Mouse (Mus musculus) erythroblast, embryonic 14.5 days (primary cell): ENCODE data around the gene Fignl2.

Experiments used
- GATA1 ChIP-seq: IDR thresholded peaks from 2 replicates; pipeline ENCODE4 v1.6.1; 2012; ENCODE audit warnings: low read length, inconsistent platforms, mixed read lengths
- TAL1 ChIP-seq: IDR thresholded peaks from 3 replicates; pipeline ENCODE4 v1.6.1; 2012; ENCODE audit warnings: low read length, inconsistent platforms, mixed read lengths

DNA sequence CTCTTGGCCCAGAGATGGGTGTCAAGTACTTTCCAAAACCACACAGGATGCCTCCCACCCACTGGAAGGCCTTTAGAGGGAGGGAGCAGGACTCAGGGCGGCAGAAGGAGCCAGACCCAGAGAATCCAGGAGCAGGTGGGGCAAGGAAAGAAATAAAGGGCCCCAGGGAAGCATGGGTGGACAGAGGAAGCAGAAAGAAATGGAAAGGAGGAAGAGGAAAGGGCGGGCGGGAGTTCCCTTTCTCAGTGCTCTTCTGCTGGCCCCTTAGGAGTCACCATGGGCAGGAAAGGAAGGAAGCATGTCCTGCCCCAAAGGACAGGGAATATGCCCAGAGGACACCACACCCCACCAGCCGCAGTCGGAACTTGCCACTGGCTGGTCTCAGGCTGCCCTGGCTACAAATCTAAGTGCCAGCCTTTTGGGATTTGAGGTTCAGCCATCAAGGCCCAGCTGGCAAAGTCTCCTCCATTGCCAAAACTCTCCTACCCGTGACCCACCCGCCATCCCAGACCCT, 2.7 kb upstream of the Fignl2 start:
- TF ChIP-seq TAL1 (no peak), GATA1 (no peak)
